Mouse (Mus musculus) neural tube, embryonic 15.5 days (tissue): ENCODE data around the gene Olfr676. TPM values are rescaled to one million over a fixed set of nuclear protein-coding genes. Genes with fewer than 3 reads are reported as not detected.
"Not testable (repeated sequence)": the region's sequence is repeated elsewhere in the genome, so short reads cannot be mapped to it uniquely, and the experiment has no call there.

ENCODE experiments used
- ATAC-seq: fragments of 200-750 bp; cut with Nextera tagmentation; 2 replicates; pipeline ENCODE4 v1.8.0; 2017; ENCODE audit warnings: mild to moderate bottlenecking, moderate TSS enrichment, moderate library complexity; ENCODE audit not compliant: low FRiP score
- H3K27ac ChIP-seq: fragments of 300-500 bp; sonication (generic); replicated peaks from 2 replicates; pipeline ENCODE4 v1.5.1; 2015; ENCODE audit warnings: mild to moderate bottlenecking, inconsistent platforms
- H3K27me3 ChIP-seq: fragments of 300-500 bp; sonication (generic); replicated peaks from 2 replicates; pipeline ENCODE4 v1.6.1; 2015; ENCODE audit warnings: inconsistent platforms
- H3K36me3 ChIP-seq: fragments of 300-500 bp; sonication (generic); 2 replicates; pipeline ENCODE4 v1.6.1; 2015; ENCODE audit warnings: inconsistent platforms
- H3K4me1 ChIP-seq: fragments of 300-500 bp; sonication (generic); 2 replicates; pipeline ENCODE4 v1.6.1; 2015; ENCODE audit warnings: inconsistent platforms
- H3K4me2 ChIP-seq: fragments of 300-500 bp; sonication (generic); 2 replicates; pipeline ENCODE4 v1.6.1; 2015; ENCODE audit warnings: inconsistent platforms, mild to moderate bottlenecking, moderate library complexity
- H3K4me3 ChIP-seq: fragments of 300-500 bp; sonication (generic); replicated peaks from 2 replicates; pipeline ENCODE4 v1.5.1; 2015; ENCODE audit warnings: mild to moderate bottlenecking, inconsistent platforms
- H3K9ac ChIP-seq: fragments of 300-500 bp; sonication (generic); replicated peaks from 2 replicates; pipeline ENCODE4 v1.6.1; 2015; ENCODE audit warnings: mild to moderate bottlenecking, inconsistent platforms
- H3K9me3 ChIP-seq: fragments of 300-500 bp; sonication (generic); replicated peaks from 2 replicates; pipeline ENCODE4 v1.6.1; 2016; ENCODE audit warnings: inconsistent platforms
- WGBS: fragments of 180-500 bp; shearing (Covaris S2); methylation state at CpG from one replicate; pipeline ENCODE4 v1.1.7; 2015; ENCODE audit warnings: mixed read lengths; 5-methylcytosine and 5-hydroxymethylcytosine counted together
- polyA plus RNA-seq: library from polyadenylated mRNA; unstranded; fragments of >200 nt; fragmentation: Nextera tagmentation; extraction: Ambion mirVana; gene quantifications from 2 replicates; pipeline ENCODE4 v1.2.1, GENCODE M21; 2015

Gene Olfr676
- not detected in 2 replicates for polyA plus RNA-seq

DNA sequence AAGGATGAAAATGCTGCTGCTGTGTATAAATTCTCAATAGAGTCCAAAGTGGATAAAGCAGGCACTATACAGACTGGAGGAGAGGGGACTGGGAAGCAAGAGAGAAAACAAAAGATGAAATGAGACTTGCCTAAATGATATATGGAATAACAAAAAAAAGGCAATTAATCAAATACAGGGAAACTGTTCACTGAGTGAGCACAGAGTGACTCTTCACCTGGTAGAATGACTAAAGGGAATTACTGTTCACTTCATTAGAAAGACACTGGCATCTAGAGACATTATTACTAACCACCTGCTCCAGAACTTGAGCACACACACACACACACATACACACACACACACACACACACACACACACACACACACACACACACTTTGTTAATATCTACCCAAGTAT, at the start of gene Olfr676:
Gene Olfr676, plus strand, starts transcription at position 301 of the 400 bp plus-strand sequence.
- Histone ChIP-seq H3K4me1 (no peaks in the 10 kb centered on the region), H3K36me3 (no peaks in the 10 kb centered on the region), H3K4me2 (no peak within 1 kb of the TSS), H3K9me3 (no peaks in the 10 kb centered on the region), H3K27ac (no peak within 1 kb of the TSS), H3K4me3 (no peak within 1 kb of the TSS), H3K27me3 (no peaks in the 10 kb centered on the region), H3K9ac (no peak within 1 kb of the TSS)
- ATAC-seq: no peak

DNA sequence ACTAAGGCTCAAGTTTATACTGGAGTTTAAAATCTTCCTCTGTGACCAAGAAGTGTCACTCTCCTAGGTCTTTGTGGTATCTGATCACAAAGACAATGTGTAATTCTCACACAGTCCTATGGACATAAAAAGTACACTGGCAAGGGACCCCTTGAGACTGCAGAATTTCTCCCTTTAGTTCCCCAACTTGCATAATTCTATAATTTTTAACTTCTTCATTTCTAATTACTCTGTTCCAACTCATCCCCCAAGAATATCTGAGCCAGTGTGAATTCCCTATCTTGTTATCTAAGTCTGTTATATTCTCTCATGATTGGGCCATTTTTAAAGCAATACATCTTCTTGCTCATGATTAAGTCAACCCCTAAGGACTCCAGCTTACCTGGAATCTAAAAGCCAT, 30.6 kb upstream of the Olfr676 start, which contains the start of gene Olfr672:
Gene Olfr672, minus strand, starts transcription at position 101 of the 400 bp plus-strand sequence.
- Histone ChIP-seq H3K9ac (no peak within 1 kb of the TSS), H3K9me3 (no peaks in the 10 kb centered on the region), H3K4me1 (no peaks in the 10 kb centered on the region), H3K4me3 (no peak within 1 kb of the TSS), H3K27me3 (no peaks in the 10 kb centered on the region), H3K36me3 (no peaks in the 10 kb centered on the region), H3K4me2 (no peak within 1 kb of the TSS), H3K27ac (no peak within 1 kb of the TSS)
- no peak for ATAC-seq

DNA sequence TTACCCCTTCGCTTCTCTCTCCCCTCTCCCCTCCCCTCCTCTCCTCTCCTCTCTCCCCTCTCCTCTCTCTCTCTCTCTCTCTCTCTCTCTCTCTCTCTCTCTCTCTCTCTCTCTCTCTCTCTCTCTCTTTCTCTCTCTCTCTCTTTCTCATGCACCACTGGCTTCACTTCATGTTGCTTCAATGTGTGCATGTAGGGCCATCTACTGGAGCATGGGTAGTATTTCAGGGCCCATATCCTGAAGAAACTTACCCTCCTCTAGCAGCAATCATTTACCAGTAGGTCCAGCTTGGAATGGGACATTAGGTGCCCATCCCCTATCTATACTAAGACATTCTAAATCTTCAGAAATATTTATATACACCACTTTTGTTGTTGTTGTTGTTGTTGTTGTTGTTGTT, 10.0 kb upstream of the Olfr676 start:
- no peak for ATAC-seq
- no peak overlapping the region for H3K4me2 ChIP-seq
- no peak overlapping the region for H3K27ac ChIP-seq
- H3K9ac ChIP-seq: no peak overlapping the region
- no peak overlapping the region for H3K4me3 ChIP-seq
- no peaks in the 10 kb centered on the region for H3K9me3 ChIP-seq
- H3K4me1 ChIP-seq: no peaks in the 10 kb centered on the region
- no peaks in the 10 kb centered on the region for H3K27me3 ChIP-seq
- 72% methylated on average over 1 of the region's 1 CpGs for WGBS
- no peaks in the 10 kb centered on the region for H3K36me3 ChIP-seq

DNA sequence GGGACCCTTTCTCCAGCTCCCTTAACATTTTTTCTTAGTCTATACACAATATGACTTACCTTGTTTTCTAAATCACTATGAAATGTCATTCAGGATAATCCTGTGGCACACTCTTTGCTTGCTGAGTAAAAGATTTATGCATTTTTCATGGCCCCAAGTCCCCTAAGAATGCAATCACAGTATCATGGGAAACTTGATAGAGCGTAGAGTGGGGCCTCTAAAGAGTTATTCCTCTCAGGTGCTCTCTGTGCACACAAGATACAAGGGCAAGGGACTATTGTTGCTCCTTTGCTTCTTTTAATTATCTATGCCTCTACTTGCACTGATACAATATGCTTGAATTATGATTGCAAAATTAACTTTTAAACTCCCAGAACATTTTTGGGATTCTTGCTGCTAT, 4.1 kb upstream of the Olfr676 start, which contains the start of gene Olfr675:
Gene Olfr675, minus strand, starts transcription at position 101 of the 400 bp plus-strand sequence.
- no peak within 1 kb of the TSS for H3K4me2 ChIP-seq
- no peak within 1 kb of the TSS for H3K9ac ChIP-seq
- no peaks in the 10 kb centered on the region for H3K27me3 ChIP-seq
- H3K36me3 ChIP-seq: no peaks in the 10 kb centered on the region
- no peak within 1 kb of the TSS for H3K4me3 ChIP-seq
- no peaks in the 10 kb centered on the region for H3K9me3 ChIP-seq
- ATAC-seq: no peak
- H3K4me1 ChIP-seq: no peaks in the 10 kb centered on the region
- H3K27ac ChIP-seq: no peak within 1 kb of the TSS
- WGBS: 72% methylated on average over 1 of the region's 1 CpGs

DNA sequence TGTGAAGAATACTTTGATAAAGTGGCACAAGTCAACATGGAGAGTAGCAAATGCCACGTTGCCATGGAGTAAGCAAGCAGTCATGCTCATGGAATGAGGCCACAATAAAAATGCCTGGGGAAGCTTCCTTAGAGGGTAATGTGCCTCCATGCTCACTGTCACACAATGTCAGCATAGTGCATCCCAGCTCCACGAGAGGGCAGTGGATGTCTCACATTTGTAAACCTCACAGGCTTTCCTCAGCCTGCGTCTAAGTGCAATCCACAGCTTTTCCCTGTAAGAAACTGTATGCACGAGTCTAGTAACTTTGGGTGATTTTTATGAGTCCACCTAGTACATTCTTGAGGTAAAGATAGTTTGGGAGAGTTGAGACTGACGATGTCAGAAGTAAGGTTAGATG, 1.3 kb downstream of the Olfr676 start:
- not testable (repeated sequence) for H3K36me3 ChIP-seq, H3K9ac ChIP-seq, H3K4me3 ChIP-seq, H3K9me3 ChIP-seq, H3K27me3 ChIP-seq, ATAC-seq, H3K4me1 ChIP-seq, H3K27ac ChIP-seq, H3K4me2 ChIP-seq
- 50% methylated on average over 5 of the region's 5 CpGs for WGBS

DNA sequence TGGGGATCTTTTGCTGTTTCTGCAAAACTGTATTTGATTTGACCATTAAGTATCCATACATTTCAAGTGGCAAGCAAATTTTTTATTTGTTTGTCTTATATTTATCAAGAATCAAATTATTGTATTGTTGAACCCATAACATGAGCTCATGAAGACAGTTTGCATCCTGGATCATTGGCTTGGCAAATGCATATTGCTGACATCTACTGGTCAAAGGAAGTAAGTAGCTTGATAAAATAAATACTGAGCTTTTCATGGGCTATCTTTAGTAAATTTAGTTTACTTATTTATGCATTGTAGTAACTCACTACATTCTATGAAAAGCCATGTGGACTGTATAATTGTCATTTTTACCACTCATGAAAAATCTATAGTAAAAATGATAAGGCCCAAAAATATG, 26.5 kb downstream of the Olfr676 start:
- H3K9ac ChIP-seq: no peak overlapping the region
- H3K9me3 ChIP-seq: no peaks in the 10 kb centered on the region
- no peaks in the 10 kb centered on the region for H3K36me3 ChIP-seq
- H3K4me1 ChIP-seq: no peaks in the 10 kb centered on the region
- no peak overlapping the region for H3K27ac ChIP-seq
- H3K4me2 ChIP-seq: no peak overlapping the region
- ATAC-seq: no peak
- no peak overlapping the region for H3K4me3 ChIP-seq
- no peaks in the 10 kb centered on the region for H3K27me3 ChIP-seq

DNA sequence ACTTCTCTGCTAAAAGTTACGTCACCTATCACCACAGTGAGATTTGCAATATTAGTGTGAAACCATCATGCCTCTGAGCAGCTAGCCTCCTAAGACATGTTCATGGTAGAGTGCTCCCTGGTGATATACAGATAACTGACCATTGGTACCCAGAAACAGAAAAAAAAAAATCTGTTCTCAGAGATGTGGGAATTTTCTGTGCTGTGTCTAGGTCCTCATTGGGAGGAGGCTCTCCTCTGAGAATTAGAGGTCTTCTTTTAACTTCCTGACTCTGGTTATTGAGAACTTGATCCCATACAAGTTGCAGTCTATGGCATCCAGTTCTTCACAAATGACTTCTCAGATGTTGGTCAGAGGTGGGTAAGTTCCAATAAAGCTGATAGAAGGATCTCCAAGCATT, 31.7 kb downstream of the Olfr676 start, which contains the start of gene Olfr678:
Gene Olfr678, plus strand, starts transcription at position 301 of the 400 bp plus-strand sequence.
- Histone ChIP-seq H3K4me2 (no peak within 1 kb of the TSS), H3K9ac (no peak within 1 kb of the TSS), H3K4me3 (no peak within 1 kb of the TSS), H3K36me3 (no peaks in the 10 kb centered on the region), H3K27ac (no peak within 1 kb of the TSS), H3K4me1 (no peaks in the 10 kb centered on the region), H3K9me3 (no peaks in the 10 kb centered on the region), H3K27me3 (no peaks in the 10 kb centered on the region)
- 95% methylated on average over 1 of the region's 1 CpGs for WGBS
- ATAC-seq: no peak

DNA sequence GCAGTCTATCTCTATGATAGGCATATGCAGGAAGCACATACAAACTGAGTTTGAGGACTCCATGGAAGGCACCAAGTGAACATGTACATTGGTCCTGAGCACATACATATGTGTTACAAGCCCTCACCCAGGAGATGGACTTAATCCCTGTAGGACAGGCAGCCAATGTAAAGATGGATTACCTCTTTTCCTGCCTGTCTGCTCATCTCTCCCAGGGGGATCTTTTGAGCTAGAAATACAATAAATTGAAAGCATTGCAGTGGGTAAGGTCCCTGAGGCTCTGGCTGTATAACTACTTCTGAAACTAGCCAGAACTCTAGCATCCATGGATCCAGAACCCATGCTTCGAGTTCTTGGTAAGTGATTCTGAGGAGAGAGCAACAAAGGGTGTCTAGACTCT, 48.4 kb downstream of the Olfr676 start, which contains the start of gene Olfr679:
Gene Olfr679, plus strand, starts transcription at position 301 of the 400 bp plus-strand sequence.
- no peaks in the 10 kb centered on the region for H3K9me3 ChIP-seq
- H3K36me3 ChIP-seq: no peaks in the 10 kb centered on the region
- ATAC-seq: no peak
- H3K4me2 ChIP-seq: no peak within 1 kb of the TSS
- no peaks in the 10 kb centered on the region for H3K27me3 ChIP-seq
- no peak within 1 kb of the TSS for H3K9ac ChIP-seq
- no peak within 1 kb of the TSS for H3K4me3 ChIP-seq
- H3K27ac ChIP-seq: no peak within 1 kb of the TSS
- 70% methylated on average over 1 of the region's 1 CpGs for WGBS
- H3K4me1 ChIP-seq: no peaks in the 10 kb centered on the region

Other genes starting within 250 kb of the Olfr676 start
- not detected in 2 replicates for gene Usp17lb, start 190.1 kb upstream of the Olfr676 start, polyA plus RNA-seq
- not detected in 2 replicates for gene Usp17la, start 175.7 kb upstream of the Olfr676 start, polyA plus RNA-seq
- not detected in 2 replicates for gene Olfr665, start 154.7 kb upstream of the Olfr676 start, polyA plus RNA-seq
- not detected in 2 replicates for gene Olfr666, start 136.7 kb upstream of the Olfr676 start, polyA plus RNA-seq
- not detected in 2 replicates for gene Olfr667, start 111.2 kb upstream of the Olfr676 start, polyA plus RNA-seq
- not detected in 2 replicates for gene Olfr668, start 104.6 kb upstream of the Olfr676 start, polyA plus RNA-seq
- gene Olfr669, start 98.5 kb upstream of the Olfr676 start, polyA plus RNA-seq: not detected in 2 replicates
- gene Olfr670, start 70.1 kb upstream of the Olfr676 start, polyA plus RNA-seq: not detected in 2 replicates
- gene Olfr671, start 53.6 kb upstream of the Olfr676 start, polyA plus RNA-seq: not detected in 2 replicates
- gene Olfr672, start 30.7 kb upstream of the Olfr676 start, polyA plus RNA-seq: not detected in 2 replicates
- gene Olfr675, start 4.2 kb upstream of the Olfr676 start, polyA plus RNA-seq: not detected in 2 replicates
- not detected in 2 replicates for gene Olfr677, start 18.7 kb downstream of the Olfr676 start, polyA plus RNA-seq
- gene Olfr678, start 31.8 kb downstream of the Olfr676 start, polyA plus RNA-seq: not detected in 2 replicates
- gene Olfr679, start 48.5 kb downstream of the Olfr676 start, polyA plus RNA-seq: not detected in 2 replicates
- gene Olfr680-ps1, start 60.1 kb downstream of the Olfr676 start, polyA plus RNA-seq: not detected in 2 replicates
- not detected in 2 replicates for gene Olfr681, start 84.1 kb downstream of the Olfr676 start, polyA plus RNA-seq
- gene Olfr683, start 114.3 kb downstream of the Olfr676 start, polyA plus RNA-seq: not detected in 2 replicates
- gene Olfr684, start 131.0 kb downstream of the Olfr676 start, polyA plus RNA-seq: not detected in 2 replicates
- gene Olfr685, start 153.3 kb downstream of the Olfr676 start, polyA plus RNA-seq: not detected in 2 replicates
- not detected in 2 replicates for gene Olfr686, start 174.8 kb downstream of the Olfr676 start, polyA plus RNA-seq